Mouse (Mus musculus) erythroblast, embryonic 14.5 days (primary cell): ENCODE measurements around the gene Tmem170. TPM values are rescaled to one million over a fixed set of nuclear protein-coding genes. Genes with fewer than 3 reads are reported as not detected.

ENCODE experiments used
- H3K27me3 ChIP-seq: 2 replicates; pipeline ENCODE4 v1.6.1; 2012; ENCODE audit warnings: inconsistent platforms; ENCODE audit not compliant: control insufficient read depth
- H3K36me3 ChIP-seq: 2 replicates; pipeline ENCODE4 v1.6.1; 2012; ENCODE audit warnings: mild to moderate bottlenecking, inconsistent platforms; ENCODE audit not compliant: control insufficient read depth
- H3K4me1 ChIP-seq: 2 replicates; pipeline ENCODE4 v1.6.1; 2012; ENCODE audit warnings: inconsistent platforms; ENCODE audit not compliant: control insufficient read depth
- H3K4me3 ChIP-seq: replicated peaks from 2 replicates; pipeline ENCODE3; 2012; ENCODE audit warnings: moderate library complexity, mild to moderate bottlenecking, inconsistent platforms
- H3K9me3 ChIP-seq: 2 replicates; pipeline ENCODE4 v1.6.1; 2012; ENCODE audit warnings: low read length, inconsistent platforms, mixed read lengths; ENCODE audit not compliant: control insufficient read depth
- GATA1 ChIP-seq: IDR thresholded peaks from 2 replicates; pipeline ENCODE4 v1.6.1; 2012; ENCODE audit warnings: low read length, inconsistent platforms, mixed read lengths
- TAL1 ChIP-seq: IDR thresholded peaks from 3 replicates; pipeline ENCODE4 v1.6.1; 2012; ENCODE audit warnings: low read length, inconsistent platforms, mixed read lengths
- polyA plus RNA-seq: library from polyadenylated mRNA; stranded (reverse); fragments of >175 nt; gene quantifications from 2 replicates; pipeline ENCODE4 v1.2.3, GENCODE M21; 2012

Gene Tmem170
- polyA plus RNA-seq, 1 experiment = 0.07 TPM

GRCm38 (mm10) chr8:111832983-111833382 lies 43.6 kb downstream of the Tmem170 start:
- no peaks in the 10 kb centered on the region for H3K27me3 ChIP-seq
- TF ChIP-seq TAL1 = no peak
- no peak for TF ChIP-seq GATA1
- H3K9me3 ChIP-seq = no peaks in the 10 kb centered on the region
- H3K4me3 ChIP-seq = no peak overlapping the region
- H3K36me3 ChIP-seq = peaks cover 77% of the 10 kb centered on the region
- H3K4me1 ChIP-seq = no peaks in the 10 kb centered on the region

- Histone ChIP-seq H3K27me3 (no peaks in the 10 kb centered on the region), H3K9me3 (no peaks in the 10 kb centered on the region), H3K4me1 (no peaks in the 10 kb centered on the region), H3K4me3 (no peak overlapping the region), H3K36me3 (peaks cover 71% of the 10 kb centered on the region)
- TF ChIP-seq GATA1 = no peak
- TF ChIP-seq TAL1 = no peak
These were observed 44.6 kb downstream of the Tmem170 start for GRCm38 (mm10) chr8:111831996-111832395.

GRCm38 (mm10) chr8:111828595-111828994 lies 48.0 kb downstream of the Tmem170 start:
- peaks cover 73% of the 10 kb centered on the region for H3K36me3 ChIP-seq
- H3K4me1 ChIP-seq = no peaks in the 10 kb centered on the region
- no peak for TF ChIP-seq TAL1
- TF ChIP-seq GATA1 = no peak
- H3K4me3 ChIP-seq = no peak overlapping the region
- no peaks in the 10 kb centered on the region for H3K9me3 ChIP-seq
- H3K27me3 ChIP-seq = no peaks in the 10 kb centered on the region

GRCm38 (mm10) chr8:111825219-111825618 lies 51.3 kb downstream of the Tmem170 start:
- Histone ChIP-seq H3K9me3 (no peaks in the 10 kb centered on the region), H3K27me3 (no peaks in the 10 kb centered on the region), H3K4me3 (no peak overlapping the region), H3K36me3 (peaks cover 67% of the 10 kb centered on the region), H3K4me1 (no peaks in the 10 kb centered on the region)
- TF ChIP-seq TAL1 (no peak), GATA1 (no peak)

- peaks cover 65% of the 10 kb centered on the region for H3K36me3 ChIP-seq
- H3K27me3 ChIP-seq = no peaks in the 10 kb centered on the region
- no peaks in the 10 kb centered on the region for H3K4me1 ChIP-seq
- no peak overlapping the region for H3K4me3 ChIP-seq
- no peaks in the 10 kb centered on the region for H3K9me3 ChIP-seq
- TF ChIP-seq GATA1 (no peak), TAL1 (no peak)
These were observed 52.2 kb downstream of the Tmem170 start for GRCm38 (mm10) chr8:111824334-111824733.

- H3K4me1 ChIP-seq = no peaks in the 10 kb centered on the region
- H3K36me3 ChIP-seq = peaks cover 56% of the 10 kb centered on the region
- no peaks in the 10 kb centered on the region for H3K27me3 ChIP-seq
- H3K9me3 ChIP-seq = no peaks in the 10 kb centered on the region
- TF ChIP-seq TAL1 = no peak
- H3K4me3 ChIP-seq = no peak overlapping the region
These were observed 55.4 kb downstream of the Tmem170 start for GRCm38 (mm10) chr8:111821199-111821598.

- peaks cover 60% of the 10 kb centered on the region for H3K36me3 ChIP-seq
- H3K27me3 ChIP-seq = no peaks in the 10 kb centered on the region
- TF ChIP-seq GATA1 = no peak
- TF ChIP-seq TAL1 = no peak
- H3K4me3 ChIP-seq = no peak overlapping the region
- no peaks in the 10 kb centered on the region for H3K9me3 ChIP-seq
- no peaks in the 10 kb centered on the region for H3K4me1 ChIP-seq
These were observed 55.9 kb downstream of the Tmem170 start for GRCm38 (mm10) chr8:111820691-111821090.

- TF ChIP-seq GATA1 (no peak), TAL1 (no peak)
- Histone ChIP-seq H3K4me1 (no peaks in the 10 kb centered on the region), H3K4me3 (no peak overlapping the region), H3K36me3 (peaks cover 61% of the 10 kb centered on the region), H3K27me3 (no peaks in the 10 kb centered on the region), H3K9me3 (no peaks in the 10 kb centered on the region)
These were observed 56.5 kb downstream of the Tmem170 start for GRCm38 (mm10) chr8:111820018-111820417.

- no peaks in the 10 kb centered on the region for H3K9me3 ChIP-seq
- H3K27me3 ChIP-seq = no peaks in the 10 kb centered on the region
- H3K4me3 ChIP-seq = no peak overlapping the region
- H3K4me1 ChIP-seq = no peaks in the 10 kb centered on the region; the same call in 1 of the 2 replicates
- peaks cover 64% of the 10 kb centered on the region for H3K36me3 ChIP-seq
- TF ChIP-seq GATA1 (no peak), TAL1 (no peak)
These were observed 58.0 kb downstream of the Tmem170 start for GRCm38 (mm10) chr8:111818556-111818955.

GRCm38 (mm10) chr8:111815078-111815477 lies 61.5 kb downstream of the Tmem170 start:
- no peak for TF ChIP-seq GATA1
- TF ChIP-seq TAL1 = no peak
- peaks cover 3% of the 10 kb centered on the region for H3K4me1 ChIP-seq
- H3K36me3 ChIP-seq = peaks cover 60% of the 10 kb centered on the region

GRCm38 (mm10) chr8:111813818-111814217 lies 62.7 kb downstream of the Tmem170 start:
- Histone ChIP-seq H3K36me3 (peaks cover 56% of the 10 kb centered on the region), H3K4me3 (no peak overlapping the region), H3K4me1 (peaks cover 3% of the 10 kb centered on the region), H3K27me3 (no peaks in the 10 kb centered on the region), H3K9me3 (no peaks in the 10 kb centered on the region)
- TF ChIP-seq GATA1 (no peak), TAL1 (no peak)

More at GRCm38 (mm10) chr8:111815078-111815477, 61.5 kb downstream of the Tmem170 start:
- no peak overlapping the region for H3K4me3 ChIP-seq
- no peaks in the 10 kb centered on the region for H3K27me3 ChIP-seq
- no peaks in the 10 kb centered on the region for H3K9me3 ChIP-seq

Other genes starting within 250 kb of the Tmem170 start
- gene Ldhd, start 246.4 kb downstream of the Tmem170 start, polyA plus RNA-seq = not detected in 2 replicates
- gene Zfp1, start 233.3 kb downstream of the Tmem170 start, polyA plus RNA-seq = 0.03 and 0.17 TPM in 2 replicates
- not detected in 2 replicates for gene Ctrb1, start 185.7 kb downstream of the Tmem170 start, polyA plus RNA-seq
- gene Bcar1, start 132.9 kb downstream of the Tmem170 start, polyA plus RNA-seq = 0.05 and 0.07 TPM in 2 replicates
- 1.4 and 2.2 TPM in 2 replicates for gene Cfdp1, start 22.5 kb downstream of the Tmem170 start, polyA plus RNA-seq
- not detected in 2 replicates for gene Chst5, start 33.7 kb upstream of the Tmem170 start, polyA plus RNA-seq
- 0.33 and 0.70 TPM in 2 replicates for gene Tmem231, start 57.1 kb upstream of the Tmem170 start, polyA plus RNA-seq
- 2.0 and 3.3 TPM in 2 replicates for gene Gabarapl2, start 64.0 kb upstream of the Tmem170 start, polyA plus RNA-seq
- 0.06 TPM in 1 of 2 replicates, not detected in the other for gene Adat1, start 115.6 kb upstream of the Tmem170 start, polyA plus RNA-seq
- 5.8 and 6.3 TPM in 2 replicates for gene Kars, start 134.6 kb upstream of the Tmem170 start, polyA plus RNA-seq
- 0.40 and 0.49 TPM in 2 replicates for gene Terf2ip, start 134.6 kb upstream of the Tmem170 start, polyA plus RNA-seq
- gene Gm6793, start 138.3 kb upstream of the Tmem170 start, polyA plus RNA-seq = 0.12 TPM in 1 of 2 replicates, not detected in the other